In the genomic region with DNA sequence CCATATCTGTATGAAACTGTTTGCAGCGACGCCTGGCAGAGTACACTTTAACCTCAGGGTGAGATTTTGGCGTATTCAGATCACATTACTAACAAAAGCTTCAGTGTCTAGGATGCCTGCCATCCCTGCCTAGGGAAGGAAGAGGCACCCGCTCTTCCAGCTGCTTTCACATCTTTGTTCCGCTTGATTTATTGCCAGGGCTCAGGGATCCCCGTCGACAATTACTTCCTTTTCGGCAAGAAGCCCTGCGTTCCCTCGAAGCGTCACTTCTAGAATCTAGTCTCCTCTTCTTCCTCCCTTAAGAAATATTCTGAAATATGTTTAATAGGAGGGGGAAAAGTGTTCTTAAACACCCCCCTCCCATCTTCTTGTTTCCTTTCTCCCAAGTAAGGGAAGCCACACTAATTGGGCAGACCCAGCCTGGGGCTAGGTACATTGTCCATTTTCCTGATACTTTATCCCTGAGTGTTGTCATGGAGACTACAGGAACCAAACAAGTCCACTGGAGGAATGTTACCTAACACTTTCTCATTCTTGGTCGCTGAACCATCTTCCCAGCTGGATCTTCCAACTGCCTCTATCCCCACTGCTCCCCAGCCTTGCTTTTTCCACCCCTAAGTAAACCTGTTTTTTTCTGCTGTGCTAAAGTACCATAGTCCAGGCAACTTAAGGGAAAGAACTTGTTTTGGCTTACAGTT, we compare ENCODE assay signal across 8 mouse cellular contexts. TPM values are rescaled to one million over a fixed set of nuclear protein-coding genes. Genes with fewer than 3 reads are reported as not detected.
DNase-seq lines count a peak whose midpoint lies in the region; ATAC-seq and TF ChIP-seq lines count a peak whose summit lies in the region.

No protein-coding gene starts in this region.

- H3K36me3 ChIP-seq in lung, embryonic 14.5 days (ENCODE audit: insufficient read depth), result no peaks in the 10 kb centered on the region
- H3K36me3 ChIP-seq in embryonic facial prominence, embryonic 12.5 days, result no peaks in the 10 kb centered on the region
- no peaks in the 10 kb centered on the region for H3K36me3 ChIP-seq in heart, postnatal 0 days (replicated peaks; ENCODE audit: control insufficient read depth, insufficient read depth, low read length)
- no peaks in the 10 kb centered on the region for H3K36me3 ChIP-seq in liver, embryonic 12.5 days
- no peaks in the 10 kb centered on the region for H3K36me3 ChIP-seq in stomach, postnatal 0 days (ENCODE audit: control insufficient read depth, insufficient read depth, low read length)

- ATAC-seq in lung, embryonic 14.5 days (ENCODE audit: insufficient read depth), result peak; percentile 36; the same call in 1 of the 2 replicates
- ATAC-seq in embryonic facial prominence, embryonic 12.5 days (ENCODE audit: insufficient number of reproducible peaks, insufficient read depth, low FRiP score, low TSS enrichment), result 0 out of 2 replicates have a peak, but pooled peaks have one; percentile 19
- no peak for ATAC-seq in heart, postnatal 0 days (ENCODE audit: insufficient read depth, low read depth)
- ATAC-seq in liver, embryonic 12.5 days, result no peak
- no peak for ATAC-seq in stomach, postnatal 0 days (ENCODE audit: low FRiP score, low TSS enrichment)
- no peak for ATAC-seq in activated CD4-positive, CD25-positive, alpha-beta regulatory T cell, adult 4 months

- H3K4me1 ChIP-seq in lung, embryonic 14.5 days (ENCODE audit: insufficient read depth), result no peaks in the 10 kb centered on the region
- H3K4me1 ChIP-seq in embryonic facial prominence, embryonic 12.5 days, result peaks cover 9% of the 10 kb centered on the region; the same call in 1 of the 2 replicates
- H3K4me1 ChIP-seq in heart, postnatal 0 days (ENCODE audit: control insufficient read depth, insufficient read depth), result no peaks in the 10 kb centered on the region
- H3K4me1 ChIP-seq in liver, embryonic 12.5 days, result no peaks in the 10 kb centered on the region
- H3K4me1 ChIP-seq in stomach, postnatal 0 days (replicated peaks; ENCODE audit: control insufficient read depth, insufficient read depth), result no peaks in the 10 kb centered on the region

- no peak overlapping the region for H3K4me3 ChIP-seq in lung, embryonic 14.5 days (ENCODE audit: low read depth, low read length)
- no peak overlapping the region for H3K4me3 ChIP-seq in embryonic facial prominence, embryonic 12.5 days
- H3K4me3 ChIP-seq in heart, postnatal 0 days (ENCODE audit: low read depth, low read length), result peak overlapping the region; percentile 17; the same call in 1 of the 2 replicates
- H3K4me3 ChIP-seq in liver, embryonic 12.5 days, result no peak overlapping the region
- H3K4me3 ChIP-seq in stomach, postnatal 0 days (ENCODE audit: low read depth, low read length), result no peak overlapping the region

- no peak overlapping the region for H3K9ac ChIP-seq in lung, embryonic 14.5 days
- H3K9ac ChIP-seq in embryonic facial prominence, embryonic 12.5 days, result no peak overlapping the region
- H3K9ac ChIP-seq in heart, postnatal 0 days (replicated peaks; ENCODE audit: low read depth, low read length), result no peak overlapping the region
- H3K9ac ChIP-seq in liver, embryonic 12.5 days, result no peak overlapping the region
- H3K9ac ChIP-seq in stomach, postnatal 0 days (ENCODE audit: low read length), result no peak overlapping the region

- TF ChIP-seq EP300 in heart, postnatal 0 days (IDR thresholded peaks at IDR 0.05; ENCODE audit: low read depth), result no peak
- TF ChIP-seq EP300 in stomach, postnatal 0 days (optimal IDR thresholded peaks at IDR 0.05), result no peak

- peak; percentile 74 for DNase-seq in lung, embryonic 14.5 days
- DNase-seq in lung, adult 18-20 months, result no peak
- DNase-seq in heart, postnatal 0 days (ENCODE audit: low spot score), result peak; percentile 13
- no peak for DNase-seq in stomach, postnatal 0 days (ENCODE audit: low spot score)
- no peak for DNase-seq in frontal cortex, postnatal 25 days (ENCODE audit: low spot score in 2 of 2)

- 12% methylated on average over 12 of the region's 12 CpGs for WGBS in lung, embryonic 14.5 days
- under 1% methylated on average over 12 of the region's 12 CpGs for WGBS in embryonic facial prominence, embryonic 12.5 days
- 38% methylated on average over 12 of the region's 12 CpGs for WGBS in heart, postnatal 0 days
- 12% methylated on average over 12 of the region's 12 CpGs for WGBS in liver, embryonic 12.5 days (ENCODE audit: insufficient replicate concordance)
- WGBS in stomach, postnatal 0 days, result 18% methylated on average over 12 of the region's 12 CpGs

- TF ChIP-seq CTCF in lung, embryonic 14.5 days (IDR thresholded peaks at IDR 0.05; ENCODE audit: low read depth), result no peak; the same call in 1 of the 2 replicates
- no peak for TF ChIP-seq CTCF in heart, postnatal 0 days (IDR thresholded peaks at IDR 0.05; ENCODE audit: low read depth)
- TF ChIP-seq CTCF in stomach, postnatal 0 days (IDR thresholded peaks at IDR 0.05; ENCODE audit: low read depth), result 0 out of 2 replicates have a peak, but pooled peaks have one; percentile 15

- H3K9me3 ChIP-seq in lung, embryonic 14.5 days (ENCODE audit: low read depth, low read length), result no peaks in the 10 kb centered on the region
- H3K9me3 ChIP-seq in embryonic facial prominence, embryonic 12.5 days, result no peaks in the 10 kb centered on the region
- no peaks in the 10 kb centered on the region for H3K9me3 ChIP-seq in heart, postnatal 0 days (replicated peaks; ENCODE audit: control insufficient read depth, low read length)
- H3K9me3 ChIP-seq in liver, embryonic 12.5 days (replicated peaks), result no peaks in the 10 kb centered on the region
- H3K9me3 ChIP-seq in stomach, postnatal 0 days (ENCODE audit: control insufficient read depth, low read length), result no peaks in the 10 kb centered on the region

- H3K27ac ChIP-seq in lung, embryonic 14.5 days (ENCODE audit: low read depth), result no peak overlapping the region
- peak overlapping the region; percentile 12; the same call in 1 of the 2 replicates for H3K27ac ChIP-seq in embryonic facial prominence, embryonic 12.5 days
- H3K27ac ChIP-seq in heart, postnatal 0 days (ENCODE audit: low read depth), result 0 out of 2 replicates have a peak overlapping the region, but pooled peaks have one; percentile 11
- H3K27ac ChIP-seq in liver, embryonic 12.5 days, result no peak overlapping the region
- no peak overlapping the region for H3K27ac ChIP-seq in stomach, postnatal 0 days (replicated peaks)

- H3K4me2 ChIP-seq in lung, embryonic 14.5 days, result peak overlapping the region; percentile 44
- H3K4me2 ChIP-seq in embryonic facial prominence, embryonic 12.5 days (replicated peaks), result peak overlapping the region; percentile 41
- H3K4me2 ChIP-seq in heart, postnatal 0 days (ENCODE audit: low read depth, low read length), result peak overlapping the region; percentile 37
- peak overlapping the region; percentile 11; the same call in 1 of the 2 replicates for H3K4me2 ChIP-seq in liver, embryonic 12.5 days
- peak overlapping the region; percentile 39 for H3K4me2 ChIP-seq in stomach, postnatal 0 days (replicated peaks; ENCODE audit: low read depth)

- H3K27me3 ChIP-seq in lung, embryonic 14.5 days (ENCODE audit: insufficient read depth, low read length), result peaks cover 3% of the 10 kb centered on the region; the same call in 1 of the 2 replicates
- no peaks in the 10 kb centered on the region for H3K27me3 ChIP-seq in embryonic facial prominence, embryonic 12.5 days
- no peaks in the 10 kb centered on the region for H3K27me3 ChIP-seq in heart, postnatal 0 days (ENCODE audit: control insufficient read depth, insufficient read depth, low read length)
- no peaks in the 10 kb centered on the region; the same call in 1 of the 2 replicates for H3K27me3 ChIP-seq in liver, embryonic 12.5 days (replicated peaks)
- no peaks in the 10 kb centered on the region for H3K27me3 ChIP-seq in stomach, postnatal 0 days (ENCODE audit: control insufficient read depth, insufficient read depth, low read length)

RNA-seq across cellular contexts. Expression of a gene that starts 23.0 kb away (rescaled TPM):
- 27.3 and 30.2 TPM in 2 replicates for polyA plus RNA-seq in lung, embryonic 14.5 days (2014; fragmentation: Nextera tagmentation; extraction: Ambion mirVana)
- 26.9 and 33.4 TPM in 2 replicates for polyA plus RNA-seq in embryonic facial prominence, embryonic 12.5 days (2016; fragmentation: Nextera tagmentation; extraction: Ambion mirVana)
- total RNA-seq in heart, postnatal 0 days (2014; rRNA removed; ENCODE audit: low replicate concordance), result 18.9 and 37.9 TPM in 2 replicates
- 11.5 and 13.0 TPM in 2 replicates for polyA plus RNA-seq in heart, postnatal 0 days (2015; fragmentation: Nextera tagmentation; extraction: Ambion mirVana)
- polyA plus RNA-seq in liver, embryonic 12.5 days (2016; fragmentation: Nextera tagmentation; extraction: Ambion mirVana), result 19.1 and 21.3 TPM in 2 replicates
- 17.3 and 17.6 TPM in 2 replicates for polyA plus RNA-seq in stomach, postnatal 0 days (2015; fragmentation: Nextera tagmentation; extraction: Ambion mirVana)
- 10 to 100 TPM; 17.0 to 23.4 TPM for polyA plus RNA-seq in activated CD4-positive, CD25-positive, alpha-beta regulatory T cell, adult 4 months (2017; shearing (Covaris generic))

RNA-seq across cellular contexts. Expression of a gene that starts 23.8 kb away (rescaled TPM):
- polyA plus RNA-seq in lung, embryonic 14.5 days (2014; fragmentation: Nextera tagmentation; extraction: Ambion mirVana), result 17.5 and 18.3 TPM in 2 replicates
- 19.4 and 19.5 TPM in 2 replicates for polyA plus RNA-seq in embryonic facial prominence, embryonic 12.5 days (2016; fragmentation: Nextera tagmentation; extraction: Ambion mirVana)
- total RNA-seq in heart, postnatal 0 days (2014; rRNA removed; ENCODE audit: low replicate concordance), result 7.7 TPM in 2 replicates
- polyA plus RNA-seq in heart, postnatal 0 days (2015; fragmentation: Nextera tagmentation; extraction: Ambion mirVana), result 16.8 and 18.8 TPM in 2 replicates
- 11.9 and 13.2 TPM in 2 replicates for polyA plus RNA-seq in liver, embryonic 12.5 days (2016; fragmentation: Nextera tagmentation; extraction: Ambion mirVana)
- 12.6 and 13.0 TPM in 2 replicates for polyA plus RNA-seq in stomach, postnatal 0 days (2015; fragmentation: Nextera tagmentation; extraction: Ambion mirVana)
- 10 to 100 TPM in 1 of 2 experiments, 1 to 10 TPM in 1; 9.5 to 10.4 TPM for polyA plus RNA-seq in activated CD4-positive, CD25-positive, alpha-beta regulatory T cell, adult 4 months (2017; shearing (Covaris generic))

RNA-seq across cellular contexts. Expression of a gene that starts 52.5 kb away (rescaled TPM):
- 15.8 and 16.5 TPM in 2 replicates for polyA plus RNA-seq in lung, embryonic 14.5 days (2014; fragmentation: Nextera tagmentation; extraction: Ambion mirVana)
- polyA plus RNA-seq in embryonic facial prominence, embryonic 12.5 days (2016; fragmentation: Nextera tagmentation; extraction: Ambion mirVana), result 12.7 and 13.4 TPM in 2 replicates
- 4.8 and 12.8 TPM in 2 replicates for total RNA-seq in heart, postnatal 0 days (2014; rRNA removed; ENCODE audit: low replicate concordance)
- 5.2 and 5.8 TPM in 2 replicates for polyA plus RNA-seq in heart, postnatal 0 days (2015; fragmentation: Nextera tagmentation; extraction: Ambion mirVana)
- polyA plus RNA-seq in liver, embryonic 12.5 days (2016; fragmentation: Nextera tagmentation; extraction: Ambion mirVana), result 11.2 TPM in 2 replicates
- polyA plus RNA-seq in stomach, postnatal 0 days (2015; fragmentation: Nextera tagmentation; extraction: Ambion mirVana), result 7.5 and 7.6 TPM in 2 replicates
- polyA plus RNA-seq in activated CD4-positive, CD25-positive, alpha-beta regulatory T cell, adult 4 months (2017; shearing (Covaris generic)), result 1 to 10 TPM; 3.9 to 4.3 TPM

Comparison
In these comparisons a context has a peak if more than half of its experiments do, and no peak if none do; other contexts are left out.
1. DNase-seq: peak in lung, embryonic 14.5 days (single experiment) and heart, postnatal 0 days (single experiment); none in lung, adult 18-20 months (0 of 2), stomach, postnatal 0 days (single experiment) and frontal cortex, postnatal 25 days (0 of 2).
2. ATAC-seq: peak in lung, embryonic 14.5 days (single experiment) and embryonic facial prominence, embryonic 12.5 days (single experiment); none in heart, postnatal 0 days (single experiment), liver, embryonic 12.5 days (single experiment), stomach, postnatal 0 days (single experiment) and activated CD4-positive, CD25-positive, alpha-beta regulatory T cell, adult 4 months (single experiment).
3. H3K27ac ChIP-seq: peak in embryonic facial prominence, embryonic 12.5 days (single experiment) and heart, postnatal 0 days (single experiment); none in lung, embryonic 14.5 days (single experiment), liver, embryonic 12.5 days (single experiment) and stomach, postnatal 0 days (single experiment).
4. Peak in every context shown above with its lines, with median percentiles within 50 percentile points of each other: H3K4me2 ChIP-seq.